Mouse (Mus musculus): ENCODE measurements around the gene Ano6.

The Ano6 gene

GRCm38 (mm10) chr15:95974021-95974597, 183.5 kb downstream of the Ano6 start:
- DNase-seq (ENCODE audit: low spot score): no peak

- no peak for DNase-seq (ENCODE audit: low spot score)
These were observed 185.7 kb downstream of the Ano6 start for GRCm38 (mm10) chr15:95976156-95976876.

GRCm38 (mm10) chr15:95977169-95977938, 186.7 kb downstream of the Ano6 start:
- DNase-seq (ENCODE audit: low spot score): no peak

- no peak for DNase-seq (ENCODE audit: low spot score)
These were observed 187.3 kb downstream of the Ano6 start for GRCm38 (mm10) chr15:95977939-95978252.

- DNase-seq (ENCODE audit: low spot score): no peak
These were observed 190.0 kb downstream of the Ano6 start for GRCm38 (mm10) chr15:95980641-95981040.

- DNase-seq (ENCODE audit: low spot score): no peak
These were observed 197.3 kb downstream of the Ano6 start for GRCm38 (mm10) chr15:95987916-95988315.

- DNase-seq (ENCODE audit: low spot score): no peak
These were observed 199.0 kb downstream of the Ano6 start for GRCm38 (mm10) chr15:95989496-95990124.

GRCm38 (mm10) chr15:96002958-96003601, 212.4 kb downstream of the Ano6 start:
- no peak for DNase-seq (ENCODE audit: low spot score)

- no peak for DNase-seq (ENCODE audit: low spot score)
These were observed 221.2 kb downstream of the Ano6 start for GRCm38 (mm10) chr15:96011640-96012390.

GRCm38 (mm10) chr15:96012391-96012775, 221.7 kb downstream of the Ano6 start:
- no peak for DNase-seq (ENCODE audit: low spot score)

GRCm38 (mm10) chr15:96014501-96014900, 223.9 kb downstream of the Ano6 start:
- DNase-seq (ENCODE audit: low spot score): no peak

- DNase-seq (ENCODE audit: low spot score): no peak
These were observed 229.8 kb downstream of the Ano6 start for GRCm38 (mm10) chr15:96020465-96020864.

GRCm38 (mm10) chr15:96021506-96021905, 230.9 kb downstream of the Ano6 start:
- no peak for DNase-seq (ENCODE audit: low spot score)

All from ovary, adult 18-20 months (tissue).